Mouse (Mus musculus) small intestine, adult 10 weeks (tissue): Measurements from ENCODE around the gene Zfp260. TPM values are rescaled to one million over a fixed set of nuclear protein-coding genes. Genes with fewer than 3 reads are reported as not detected.

Source experiments
- polyA plus RNA-seq: library from polyadenylated mRNA; stranded (reverse); fragments of 350-450 nt; fragmentation: Illumina TruSeq; extraction: RNeasy Lipid Tissue Mini Kit (QIAGEN cat#74804); gene quantifications from one replicate; pipeline ENCODE4 v1.2.3, GENCODE M21; 2014; ENCODE audit warnings: low replicate concordance

Gene Zfp260
- polyA plus RNA-seq = 98.7 TPM

DNA sequence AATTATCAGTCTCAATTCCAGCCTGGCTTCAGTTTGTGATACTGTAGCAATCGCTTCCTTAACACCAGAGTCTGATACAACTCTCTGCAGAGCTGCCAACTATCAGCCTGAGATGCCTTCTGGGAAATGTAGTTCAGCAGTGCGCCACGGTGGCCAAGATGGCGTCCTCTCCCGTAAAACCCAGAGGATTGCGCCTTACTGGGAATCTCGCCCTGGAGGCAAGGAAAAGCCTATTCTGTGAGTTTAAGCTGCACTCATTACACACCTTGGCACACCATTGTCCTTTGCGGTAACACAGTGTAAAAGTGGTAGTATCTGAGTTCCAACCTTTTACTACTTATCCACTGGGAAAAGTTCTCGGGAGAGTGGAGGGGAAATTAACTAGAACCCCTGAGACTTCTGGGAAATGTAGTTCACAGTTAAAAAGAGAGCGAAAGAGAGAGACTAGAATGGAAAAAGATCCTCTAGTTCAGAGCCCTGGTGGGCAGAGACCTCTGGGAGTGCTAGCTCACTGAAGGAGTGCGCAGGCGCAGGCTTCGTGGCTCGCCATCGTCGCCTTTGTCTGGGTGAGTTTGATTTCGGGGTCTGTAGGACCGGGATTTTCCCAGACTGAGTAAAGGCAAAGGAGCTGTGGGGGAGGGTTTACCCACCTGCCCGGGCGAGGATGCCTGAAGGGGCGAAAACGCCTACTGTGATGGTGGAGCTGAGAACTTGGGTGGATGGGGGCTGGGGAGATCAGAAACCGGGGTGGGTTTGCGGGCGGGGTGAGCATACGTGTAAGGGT, at the start of gene Zfp260:
Gene Zfp260 (plus strand): TSS at position 132 of the 784 bp plus-strand sequence.

DNA sequence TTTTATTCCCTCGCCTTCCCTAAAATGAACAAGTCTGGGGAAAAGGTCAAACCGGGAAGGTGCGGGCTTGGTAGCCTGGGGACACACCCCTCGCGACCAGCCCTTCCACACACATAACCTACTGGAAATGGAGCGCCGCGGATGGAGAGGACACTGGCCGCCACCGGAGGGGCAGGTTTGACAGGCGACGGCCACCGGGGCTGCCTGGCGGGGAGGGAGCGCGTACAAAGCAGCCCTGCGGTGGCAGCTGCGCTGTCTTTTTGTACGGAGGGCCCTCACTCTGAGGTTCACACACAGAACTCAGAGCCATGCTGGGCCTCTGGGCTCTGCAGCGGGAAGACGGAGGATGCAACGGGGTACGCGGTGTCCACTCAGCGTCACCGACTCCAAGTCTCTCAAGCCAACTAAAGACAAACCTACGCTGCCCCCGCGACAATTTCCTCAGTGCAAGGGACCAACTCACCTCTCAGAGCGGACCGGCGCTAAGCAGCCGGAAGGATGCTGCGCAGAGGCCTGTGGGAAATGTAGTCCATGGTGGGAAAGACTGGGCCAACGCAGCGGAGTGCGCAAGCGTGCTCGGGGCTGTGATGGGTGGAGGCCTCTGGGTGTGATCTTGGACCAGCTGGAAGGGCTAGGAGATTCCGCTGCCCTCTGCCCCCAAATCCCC, 43.6 kb upstream of the Zfp260 start, which contains the start of gene Zfp14:
Gene Zfp14 (minus strand): TSS at position 499 of the 667 bp plus-strand sequence.

DNA sequence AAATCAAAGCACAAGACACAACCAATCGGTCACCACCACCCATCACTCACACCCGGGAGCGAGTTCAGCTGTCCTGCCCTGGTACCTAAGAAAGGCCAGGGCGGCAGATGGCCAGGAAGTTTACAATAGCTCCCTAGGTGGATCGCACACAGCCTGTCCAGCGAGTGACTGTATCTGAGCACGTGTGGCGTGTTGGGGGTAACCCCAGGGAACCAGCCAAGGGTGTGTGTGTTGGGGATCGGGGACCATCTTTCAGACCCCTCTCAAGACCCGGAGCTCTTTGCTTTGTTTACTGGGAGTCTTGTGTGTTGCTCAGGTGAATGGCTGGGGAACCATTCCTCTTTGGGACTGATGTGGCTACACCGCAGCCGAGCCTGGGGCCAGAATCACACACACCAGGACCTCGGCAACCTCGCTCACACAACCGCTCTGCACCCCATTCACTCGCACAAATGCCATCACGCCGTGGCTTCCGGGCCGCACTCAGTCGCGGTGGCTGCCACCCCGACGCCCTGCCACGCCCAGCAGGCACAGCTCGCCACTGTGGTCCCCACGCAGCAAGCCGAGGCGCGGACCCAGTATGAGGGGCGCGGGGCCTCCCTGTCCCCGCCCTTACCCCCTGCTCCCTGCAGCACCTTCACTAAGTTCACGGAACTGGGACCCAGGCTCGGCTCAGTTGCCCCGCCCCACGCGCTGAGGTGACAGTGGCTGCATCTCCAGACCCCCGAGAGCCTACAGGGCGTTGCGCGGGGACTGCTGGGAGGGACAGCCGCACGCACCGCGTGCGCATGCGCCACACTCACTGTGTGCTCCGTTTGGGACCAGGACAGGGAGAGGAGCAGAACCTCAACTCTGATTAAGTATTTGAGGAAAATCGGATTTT, 22.2 kb upstream of the Zfp260 start, which contains the start of gene Zfp82:
Gene Zfp82 (minus strand): TSS at position 755 of the 883 bp plus-strand sequence.

DNA sequence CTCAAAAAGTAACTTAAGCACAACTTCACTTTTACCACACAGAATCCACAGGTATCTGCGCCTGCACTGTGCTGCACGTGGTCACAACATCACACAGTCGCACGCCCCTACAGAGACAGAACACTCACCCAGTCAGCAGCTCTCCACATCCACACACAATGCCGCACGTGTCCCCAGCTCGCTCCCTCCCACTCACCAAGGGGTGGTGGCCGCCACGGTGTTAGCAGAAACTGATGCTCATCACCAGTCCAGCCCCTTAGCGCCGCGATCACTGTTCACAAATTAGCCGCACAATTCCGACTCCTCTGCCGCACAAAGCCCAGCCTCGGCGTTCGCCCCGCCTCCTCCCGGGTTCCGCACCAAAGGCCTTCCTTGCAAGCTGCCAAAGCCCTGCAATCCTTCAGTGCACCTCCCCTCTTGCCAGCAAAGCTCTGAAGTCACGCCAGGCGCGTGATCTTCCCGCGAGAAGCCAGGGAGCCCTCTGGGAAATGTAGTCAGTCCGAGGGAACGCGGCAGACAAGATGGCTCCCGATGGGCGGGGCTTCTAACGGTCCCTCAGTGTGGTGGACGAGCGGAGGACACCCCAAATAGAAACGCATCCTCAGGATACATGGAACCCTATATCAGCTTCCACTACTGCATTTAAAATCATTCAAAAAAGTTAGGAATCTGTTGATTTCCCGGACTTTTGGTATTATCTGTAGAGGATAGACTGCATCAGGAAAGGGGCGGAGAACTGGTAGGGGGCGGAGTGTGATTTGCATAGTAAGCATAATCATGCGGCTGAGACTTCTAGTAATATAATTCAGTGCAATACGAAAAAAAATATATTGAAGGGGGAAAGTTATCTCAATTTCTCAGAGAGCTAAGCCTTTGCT, 4.2 kb upstream of the Zfp260 start, which contains the start of the genes Gm26920 and Zfp566:
Gene Gm26920 (minus strand): TSS at position 319 of the 878 bp plus-strand sequence.
Gene Zfp566 (minus strand): TSS at position 436 of the 878 bp plus-strand sequence.

DNA sequence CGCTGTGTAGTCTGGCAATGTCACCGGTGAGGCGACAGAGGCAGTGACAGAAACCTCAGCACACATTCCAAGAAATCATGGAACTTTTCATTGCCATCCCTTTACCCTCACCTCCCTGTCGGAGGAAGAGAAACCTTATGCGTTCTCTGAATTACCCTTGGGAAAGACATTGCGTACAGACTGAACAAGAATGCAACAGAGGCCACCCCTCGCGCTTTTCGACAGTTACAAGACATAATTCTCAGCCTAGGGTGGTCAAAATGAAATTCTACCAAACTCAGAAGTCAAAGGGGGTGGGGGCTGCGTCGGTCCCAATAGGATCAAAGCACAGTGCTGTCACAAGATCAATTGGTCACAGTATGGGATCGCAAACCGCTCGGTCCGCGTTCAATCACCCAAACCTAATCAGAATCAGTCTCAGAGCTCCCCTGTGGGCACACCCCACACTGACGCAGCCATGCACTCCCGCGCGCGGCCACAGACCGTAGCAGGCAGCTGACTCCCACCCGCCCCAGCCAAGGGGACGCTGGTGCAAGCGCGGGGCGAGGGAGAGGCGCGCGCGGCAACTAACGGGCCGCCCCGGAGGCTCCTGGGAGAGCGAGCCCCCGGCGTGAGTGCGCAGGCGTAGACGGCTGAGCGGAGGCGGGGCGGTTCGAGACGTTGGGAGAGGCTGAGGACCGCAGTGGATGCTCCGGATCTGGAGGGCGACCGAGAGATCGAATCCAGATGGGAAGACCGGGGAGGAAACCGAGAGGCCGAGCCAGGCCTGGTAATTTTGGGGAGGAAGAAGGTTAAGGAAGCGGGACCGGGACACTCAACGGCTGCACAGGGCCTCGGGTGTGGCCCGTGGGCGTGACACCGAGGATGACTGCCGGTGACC, 27.0 kb downstream of the Zfp260 start, which contains the start of gene Zfp382:
Gene Zfp382 (plus strand): TSS at position 635 of the 880 bp plus-strand sequence.

Other genes with a start within 250 kb of the Zfp260 start
- 1.6 TPM for gene Zfp940, start 241.1 kb upstream of the Zfp260 start, polyA plus RNA-seq
- 12.5 TPM for gene Zfp420, start 234.8 kb upstream of the Zfp260 start, polyA plus RNA-seq
- 4.0 TPM for gene Zfp27, start 188.2 kb upstream of the Zfp260 start, polyA plus RNA-seq
- gene Zfp383, start 186.6 kb upstream of the Zfp260 start, polyA plus RNA-seq = 3.3 TPM
- gene Zfp74, start 140.7 kb upstream of the Zfp260 start, polyA plus RNA-seq = 2.9 TPM
- gene Zfp568, start 110.8 kb upstream of the Zfp260 start, polyA plus RNA-seq = 4.6 TPM
- gene Zfp14, start 43.4 kb upstream of the Zfp260 start, polyA plus RNA-seq = 2.1 TPM
- 2.3 TPM for gene Zfp82, start 21.9 kb upstream of the Zfp260 start, polyA plus RNA-seq
- not detected for gene Gm26920, start 4.4 kb upstream of the Zfp260 start, polyA plus RNA-seq
- 1.6 TPM for gene Zfp566, start 4.2 kb upstream of the Zfp260 start, polyA plus RNA-seq
- 0.37 TPM for gene Zfp382, start 27.2 kb downstream of the Zfp260 start, polyA plus RNA-seq
- gene Zfp146, start 75.0 kb downstream of the Zfp260 start, polyA plus RNA-seq = 20.8 TPM
- 4.2 TPM for gene Cox7a1, start 89.4 kb downstream of the Zfp260 start, polyA plus RNA-seq
- gene Capns1, start 104.0 kb downstream of the Zfp260 start, polyA plus RNA-seq = 24.3 TPM
- not detected for gene Polr2i, start 137.2 kb downstream of the Zfp260 start, polyA plus RNA-seq
- 3.2 TPM for gene Tbcb, start 137.5 kb downstream of the Zfp260 start, polyA plus RNA-seq
- gene Ovol3, start 140.9 kb downstream of the Zfp260 start, polyA plus RNA-seq = not detected
- not detected for gene Thap8, start 185.3 kb downstream of the Zfp260 start, polyA plus RNA-seq
- gene Wdr62, start 185.6 kb downstream of the Zfp260 start, polyA plus RNA-seq = not detected
- 1.2 TPM for gene Clip3, start 197.0 kb downstream of the Zfp260 start, polyA plus RNA-seq
- gene Alkbh6, start 213.9 kb downstream of the Zfp260 start, polyA plus RNA-seq = 2.9 TPM
- gene Syne4, start 220.0 kb downstream of the Zfp260 start, polyA plus RNA-seq = 1.6 TPM
- gene E130208F15Rik, start 227.0 kb downstream of the Zfp260 start, polyA plus RNA-seq = 0.71 TPM
- 1.3 TPM for gene Sdhaf1, start 229.1 kb downstream of the Zfp260 start, polyA plus RNA-seq